Mouse (Mus musculus): ENCODE data around the gene Hexa. TPM values are rescaled to one million over a fixed set of nuclear protein-coding genes. Genes with fewer than 3 reads are reported as not detected.

Gene Hexa
- polyA plus RNA-seq, 1 experiment from 2014 or later = 53.3 TPM

GRCm38 (mm10) chr9:59547869-59548268, 8.5 kb downstream of the Hexa start:
- 94% methylated on average over 1 of the region's 1 CpGs for WGBS
- Histone ChIP-seq H3K4me2 (no peak overlapping the region), H3K27ac (ENCODE audit: low read depth, low read length) (no peak overlapping the region), H3K9ac (ENCODE audit: low read length) (no peak overlapping the region), H3K4me1 (ENCODE audit: control insufficient read depth, insufficient read depth, low read length) (no peaks in the 10 kb centered on the region), H3K36me3 (ENCODE audit: control insufficient read depth, insufficient read depth, low read length) (no peaks in the 10 kb centered on the region), H3K4me3 (ENCODE audit: low read depth, low read length) (no peak overlapping the region), H3K27me3 (ENCODE audit: control insufficient read depth, insufficient read depth, low read length) (no peaks in the 10 kb centered on the region), H3K9me3 (ENCODE audit: control insufficient read depth, low read length) (no peaks in the 10 kb centered on the region)
- DNase-seq (ENCODE audit: low spot score, missing footprints) (no peak), ATAC-seq (ENCODE audit: low FRiP score) (no peak)

GRCm38 (mm10) chr9:59548961-59549487, 9.7 kb downstream of the Hexa start:
- H3K4me1 ChIP-seq (ENCODE audit: control insufficient read depth, insufficient read depth, low read length) = no peaks in the 10 kb centered on the region
- ATAC-seq (ENCODE audit: low FRiP score) (no peak), DNase-seq (ENCODE audit: low spot score, missing footprints) (no peak)
- H3K4me3 ChIP-seq (ENCODE audit: low read depth, low read length) = no peak overlapping the region
- WGBS = 60% methylated on average over 2 of the region's 2 CpGs
- no peak overlapping the region for H3K4me2 ChIP-seq
- H3K27ac ChIP-seq (ENCODE audit: low read depth, low read length) = no peak overlapping the region
- no peak overlapping the region for H3K9ac ChIP-seq (ENCODE audit: low read length)
- no peaks in the 10 kb centered on the region for H3K9me3 ChIP-seq (ENCODE audit: control insufficient read depth, low read length)
- no peaks in the 10 kb centered on the region for H3K36me3 ChIP-seq (ENCODE audit: control insufficient read depth, insufficient read depth, low read length)
- no peaks in the 10 kb centered on the region for H3K27me3 ChIP-seq (ENCODE audit: control insufficient read depth, insufficient read depth, low read length)

- no peak overlapping the region for H3K4me3 ChIP-seq (ENCODE audit: low read depth, low read length)
- no peak for ATAC-seq (ENCODE audit: low FRiP score)
- no peaks in the 10 kb centered on the region for H3K9me3 ChIP-seq (ENCODE audit: control insufficient read depth, low read length)
- H3K27ac ChIP-seq (ENCODE audit: low read depth, low read length) = no peak overlapping the region
- H3K4me1 ChIP-seq (ENCODE audit: control insufficient read depth, insufficient read depth, low read length) = no peaks in the 10 kb centered on the region
- no peak overlapping the region for H3K9ac ChIP-seq (ENCODE audit: low read length)
- H3K4me2 ChIP-seq = no peak overlapping the region
- WGBS = 84% methylated on average over 4 of the region's 4 CpGs
- no peaks in the 10 kb centered on the region for H3K36me3 ChIP-seq (ENCODE audit: control insufficient read depth, insufficient read depth, low read length)
- DNase-seq (ENCODE audit: low spot score, missing footprints) = no peak
- H3K27me3 ChIP-seq (ENCODE audit: control insufficient read depth, insufficient read depth, low read length) = no peaks in the 10 kb centered on the region
These were observed 10.7 kb downstream of the Hexa start for GRCm38 (mm10) chr9:59550077-59550476.

- ATAC-seq (ENCODE audit: low FRiP score) = no peak
- H3K36me3 ChIP-seq (ENCODE audit: control insufficient read depth, insufficient read depth, low read length) = no peaks in the 10 kb centered on the region
- no peaks in the 10 kb centered on the region for H3K9me3 ChIP-seq (ENCODE audit: control insufficient read depth, low read length)
- no peak overlapping the region for H3K9ac ChIP-seq (ENCODE audit: low read length)
- H3K27me3 ChIP-seq (ENCODE audit: control insufficient read depth, insufficient read depth, low read length) = no peaks in the 10 kb centered on the region
- H3K27ac ChIP-seq (ENCODE audit: low read depth, low read length) = no peak overlapping the region
- no peak overlapping the region for H3K4me3 ChIP-seq (ENCODE audit: low read depth, low read length)
- DNase-seq (ENCODE audit: low spot score, missing footprints) = no peak
- H3K4me1 ChIP-seq (ENCODE audit: control insufficient read depth, insufficient read depth, low read length) = no peaks in the 10 kb centered on the region
- 84% methylated on average over 5 of the region's 5 CpGs for WGBS
- no peak overlapping the region for H3K4me2 ChIP-seq
These were observed 11.7 kb downstream of the Hexa start for GRCm38 (mm10) chr9:59551017-59551416.

- no peaks in the 10 kb centered on the region for H3K9me3 ChIP-seq (ENCODE audit: control insufficient read depth, low read length)
- no peak overlapping the region for H3K4me3 ChIP-seq (ENCODE audit: low read depth, low read length)
- no peaks in the 10 kb centered on the region for H3K27me3 ChIP-seq (ENCODE audit: control insufficient read depth, insufficient read depth, low read length)
- H3K4me2 ChIP-seq = no peak overlapping the region
- DNase-seq (ENCODE audit: low spot score, missing footprints) (no peak), ATAC-seq (ENCODE audit: low FRiP score) (no peak)
- H3K9ac ChIP-seq (ENCODE audit: low read length) = no peak overlapping the region
- 88% methylated on average over 3 of the region's 3 CpGs for WGBS
- H3K4me1 ChIP-seq (ENCODE audit: control insufficient read depth, insufficient read depth, low read length) = no peaks in the 10 kb centered on the region
- no peaks in the 10 kb centered on the region; the same call in 1 of the 2 replicates for H3K36me3 ChIP-seq (ENCODE audit: control insufficient read depth, insufficient read depth, low read length)
- H3K27ac ChIP-seq (ENCODE audit: low read depth, low read length) = no peak overlapping the region
These were observed 12.3 kb downstream of the Hexa start for GRCm38 (mm10) chr9:59551620-59552031.

GRCm38 (mm10) chr9:59552610-59553009, 13.3 kb downstream of the Hexa start:
- H3K9ac ChIP-seq (ENCODE audit: low read length) = no peak overlapping the region
- no peak for ATAC-seq (ENCODE audit: low FRiP score)
- no peak for DNase-seq (ENCODE audit: low spot score, missing footprints)
- no peaks in the 10 kb centered on the region for H3K4me1 ChIP-seq (ENCODE audit: control insufficient read depth, insufficient read depth, low read length)
- no peak overlapping the region for H3K4me3 ChIP-seq (ENCODE audit: low read depth, low read length)
- WGBS = 87% methylated on average over 5 of the region's 5 CpGs
- no peaks in the 10 kb centered on the region for H3K9me3 ChIP-seq (ENCODE audit: control insufficient read depth, low read length)
- H3K4me2 ChIP-seq = no peak overlapping the region
- no peak overlapping the region for H3K27ac ChIP-seq (ENCODE audit: low read depth, low read length)
- no peaks in the 10 kb centered on the region; the same call in none of the 2 replicates for H3K36me3 ChIP-seq (ENCODE audit: control insufficient read depth, insufficient read depth, low read length)
- no peaks in the 10 kb centered on the region for H3K27me3 ChIP-seq (ENCODE audit: control insufficient read depth, insufficient read depth, low read length)

GRCm38 (mm10) chr9:59553719-59554118, 14.4 kb downstream of the Hexa start:
- no peaks in the 10 kb centered on the region for H3K9me3 ChIP-seq (ENCODE audit: control insufficient read depth, low read length)
- no peak overlapping the region for H3K9ac ChIP-seq (ENCODE audit: low read length)
- H3K36me3 ChIP-seq (ENCODE audit: control insufficient read depth, insufficient read depth, low read length) = peaks cover 2% of the 10 kb centered on the region
- no peak overlapping the region for H3K4me3 ChIP-seq (ENCODE audit: low read depth, low read length)
- DNase-seq (ENCODE audit: low spot score, missing footprints) = no peak
- WGBS = 93% methylated on average over 4 of the region's 4 CpGs
- no peaks in the 10 kb centered on the region for H3K4me1 ChIP-seq (ENCODE audit: control insufficient read depth, insufficient read depth, low read length)
- ATAC-seq (ENCODE audit: low FRiP score) = no peak
- H3K4me2 ChIP-seq = no peak overlapping the region
- H3K27ac ChIP-seq (ENCODE audit: low read depth, low read length) = no peak overlapping the region
- H3K27me3 ChIP-seq (ENCODE audit: control insufficient read depth, insufficient read depth, low read length) = no peaks in the 10 kb centered on the region

GRCm38 (mm10) chr9:59565600-59565999, 26.3 kb downstream of the Hexa start:
- Histone ChIP-seq H3K27me3 (ENCODE audit: control insufficient read depth, insufficient read depth, low read length) (no peaks in the 10 kb centered on the region), H3K9ac (ENCODE audit: low read length) (no peak overlapping the region), H3K4me1 (ENCODE audit: control insufficient read depth, insufficient read depth, low read length) (no peaks in the 10 kb centered on the region), H3K4me2 (no peak overlapping the region), H3K36me3 (ENCODE audit: control insufficient read depth, insufficient read depth, low read length) (peaks cover 4% of the 10 kb centered on the region; the same call in 1 of the 2 replicates), H3K9me3 (ENCODE audit: control insufficient read depth, low read length) (no peaks in the 10 kb centered on the region), H3K27ac (ENCODE audit: low read depth, low read length) (no peak overlapping the region), H3K4me3 (ENCODE audit: low read depth, low read length) (no peak overlapping the region)
- no peak for ATAC-seq (ENCODE audit: low FRiP score)
- peak; percentile 92 for DNase-seq (ENCODE audit: low spot score, missing footprints)
- 32% methylated on average over 4 of the region's 4 CpGs for WGBS

GRCm38 (mm10) chr9:59567111-59567510, 27.8 kb downstream of the Hexa start:
- H3K9me3 ChIP-seq (ENCODE audit: control insufficient read depth, low read length) = no peaks in the 10 kb centered on the region
- ATAC-seq (ENCODE audit: low FRiP score) (peak; percentile 57), DNase-seq (ENCODE audit: low spot score, missing footprints) (peak; percentile 90)
- H3K4me3 ChIP-seq (ENCODE audit: low read depth, low read length) = no peak overlapping the region
- WGBS = 40% methylated on average over 6 of the region's 6 CpGs
- no peaks in the 10 kb centered on the region for H3K4me1 ChIP-seq (ENCODE audit: control insufficient read depth, insufficient read depth, low read length)
- no peak overlapping the region for H3K27ac ChIP-seq (ENCODE audit: low read depth, low read length)
- no peak overlapping the region for H3K9ac ChIP-seq (ENCODE audit: low read length)
- peaks cover 4% of the 10 kb centered on the region; the same call in 1 of the 2 replicates for H3K36me3 ChIP-seq (ENCODE audit: control insufficient read depth, insufficient read depth, low read length)
- H3K4me2 ChIP-seq = no peak overlapping the region
- H3K27me3 ChIP-seq (ENCODE audit: control insufficient read depth, insufficient read depth, low read length) = no peaks in the 10 kb centered on the region

Measured in midbrain, embryonic 11.5 days (tissue).